Mouse (Mus musculus) midbrain, embryonic 11.5 days (tissue): ENCODE measurements around the gene Fam120a. TPM values are rescaled to one million over a fixed set of nuclear protein-coding genes. Genes with fewer than 3 reads are reported as not detected.

Experiments
- ATAC-seq: fragments of 200-750 bp; cut with Nextera tagmentation; 2 replicates; pipeline ENCODE4 v1.8.0; 2017; ENCODE audit warnings: moderate TSS enrichment, moderate library complexity; ENCODE audit not compliant: low FRiP score
- DNase-seq: peaks from one replicate; pipeline ENCODE4 v3.0.0; 2015; ENCODE audit warnings: low spot score; ENCODE audit errors: missing footprints
- H3K27ac ChIP-seq: fragments of 300-500 bp; sonication (generic); 2 replicates; pipeline ENCODE4 v1.5.1; 2014; ENCODE audit warnings: low read depth, low read length
- H3K27me3 ChIP-seq: fragments of 300-500 bp; sonication (generic); 2 replicates; pipeline ENCODE4 v1.6.1; 2014; ENCODE audit warnings: mild to moderate bottlenecking, low read length, moderate library complexity, mixed read lengths; ENCODE audit not compliant: control insufficient read depth, insufficient read depth
- H3K36me3 ChIP-seq: fragments of 300-500 bp; sonication (generic); 2 replicates; pipeline ENCODE4 v1.6.1; 2014; ENCODE audit warnings: mild to moderate bottlenecking, low read length, moderate library complexity, mixed read lengths; ENCODE audit not compliant: control insufficient read depth, insufficient read depth
- H3K4me1 ChIP-seq: fragments of 300-500 bp; sonication (generic); 2 replicates; pipeline ENCODE4 v1.6.1; 2014; ENCODE audit warnings: low read length; ENCODE audit not compliant: control insufficient read depth, insufficient read depth
- H3K4me2 ChIP-seq: fragments of 300-500 bp; sonication (generic); 2 replicates; pipeline ENCODE4 v1.6.1; 2014; ENCODE audit warnings: mild to moderate bottlenecking, moderate library complexity
- H3K4me3 ChIP-seq: fragments of 300-500 bp; sonication (generic); 2 replicates; pipeline ENCODE4 v1.5.1; 2014; ENCODE audit warnings: low read depth, low read length
- H3K9ac ChIP-seq: fragments of 300-500 bp; sonication (generic); 2 replicates; pipeline ENCODE4 v1.6.1; 2014; ENCODE audit warnings: low read length
- H3K9me3 ChIP-seq: fragments of 300-500 bp; sonication (generic); 2 replicates; pipeline ENCODE4 v1.6.1; 2016; ENCODE audit warnings: low read length; ENCODE audit not compliant: control insufficient read depth
- WGBS: fragments of 180-500 bp; shearing (Covaris S2); extraction: QIAGEN DNeasy Blood & Tissue Kit; methylation state at CpG from one replicate; pipeline ENCODE4 v1.1.7; 2014; 5-methylcytosine and 5-hydroxymethylcytosine counted together
- polyA plus RNA-seq: library from polyadenylated mRNA; unstranded; fragments of >200 nt; fragmentation: Nextera tagmentation; extraction: Ambion mirVana; gene quantifications from 2 replicates; pipeline ENCODE4 v1.2.1, GENCODE M21; 2014

Gene Fam120a
- polyA plus RNA-seq, 1 experiment from 2014 or later = 17.1 TPM

DNA sequence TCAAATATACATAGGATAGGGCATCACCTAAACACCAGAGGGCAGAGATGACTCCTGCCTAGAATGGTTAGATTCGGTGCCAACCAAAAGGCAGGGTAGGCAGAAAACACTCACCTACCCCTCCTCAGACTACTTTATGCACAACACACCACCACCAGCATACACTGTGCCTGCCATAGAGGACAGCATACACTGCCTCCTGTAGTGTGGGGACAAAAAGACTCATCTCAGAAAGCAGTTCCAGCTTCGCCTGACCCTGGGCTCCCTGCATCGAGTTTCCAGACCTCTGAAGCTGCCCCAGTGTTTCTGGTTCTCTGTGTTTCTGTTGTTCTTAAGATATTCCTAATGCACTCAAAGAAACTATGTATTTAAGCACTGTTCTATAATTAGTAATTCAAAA, 54.7 kb downstream of the Fam120a start:
- H3K4me3 ChIP-seq = no peak overlapping the region
- H3K27ac ChIP-seq = no peak overlapping the region
- H3K4me1 ChIP-seq = no peaks in the 10 kb centered on the region
- H3K9me3 ChIP-seq = no peaks in the 10 kb centered on the region
- H3K9ac ChIP-seq = no peak overlapping the region
- peaks cover 7% of the 10 kb centered on the region; the same call in 1 of the 2 replicates for H3K36me3 ChIP-seq
- WGBS = 89% methylated on average over 3 of the region's 3 CpGs
- ATAC-seq = no peak
- DNase-seq = no peak
- H3K27me3 ChIP-seq = no peaks in the 10 kb centered on the region
- H3K4me2 ChIP-seq = no peak overlapping the region

DNA sequence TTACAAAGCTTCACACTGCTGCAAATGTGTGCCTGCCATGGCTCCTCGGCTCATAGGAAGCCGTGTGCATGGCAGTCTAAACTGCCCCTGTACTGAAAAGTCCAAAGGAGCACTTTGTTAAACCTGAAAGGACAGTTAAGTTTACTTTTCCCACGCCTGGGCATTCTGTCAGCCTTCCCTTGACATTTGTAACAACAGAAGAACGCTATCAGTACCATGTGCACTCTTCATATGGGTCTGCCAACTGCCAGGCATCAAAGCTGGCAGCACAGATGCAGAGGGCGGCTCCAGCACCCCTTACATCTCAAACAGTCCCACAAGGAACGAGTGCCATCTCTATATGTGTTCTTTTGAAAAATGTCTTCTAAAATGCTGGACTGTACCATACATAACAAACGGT, 56.4 kb downstream of the Fam120a start:
- Histone ChIP-seq H3K9me3 (no peaks in the 10 kb centered on the region), H3K4me2 (no peak overlapping the region), H3K36me3 (peaks cover 7% of the 10 kb centered on the region; the same call in 1 of the 2 replicates), H3K9ac (no peak overlapping the region), H3K4me3 (no peak overlapping the region), H3K27me3 (no peaks in the 10 kb centered on the region), H3K27ac (no peak overlapping the region), H3K4me1 (no peaks in the 10 kb centered on the region)
- no peak for DNase-seq
- no peak for ATAC-seq
- 95% methylated on average over 7 of the region's 7 CpGs for WGBS

DNA sequence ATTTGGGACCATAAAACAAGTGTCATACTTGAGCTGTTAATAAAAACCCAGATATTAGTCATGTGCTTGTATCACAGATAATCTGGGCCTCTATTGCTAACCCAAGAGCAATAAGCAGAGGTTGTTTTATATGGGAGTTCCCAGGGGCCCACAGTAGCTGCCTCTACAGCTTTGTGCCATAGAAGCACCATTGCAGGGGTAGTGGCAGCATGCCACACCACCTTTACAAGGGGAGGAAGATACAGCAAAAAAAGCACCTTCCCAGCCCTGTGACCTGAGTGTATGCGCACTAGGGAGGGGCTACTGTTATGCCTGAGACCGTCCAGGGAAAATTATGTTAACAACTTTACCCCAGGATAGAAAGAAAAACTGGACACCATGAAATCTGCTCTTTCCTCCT, 62.4 kb downstream of the Fam120a start:
- no peak overlapping the region for H3K9ac ChIP-seq
- H3K4me3 ChIP-seq = no peak overlapping the region
- no peaks in the 10 kb centered on the region for H3K27me3 ChIP-seq
- no peaks in the 10 kb centered on the region for H3K4me1 ChIP-seq
- no peak overlapping the region for H3K27ac ChIP-seq
- ATAC-seq (no peak), DNase-seq (no peak)
- no peaks in the 10 kb centered on the region for H3K9me3 ChIP-seq
- peaks cover 9% of the 10 kb centered on the region; the same call in 1 of the 2 replicates for H3K36me3 ChIP-seq
- no peak overlapping the region for H3K4me2 ChIP-seq
- 93% methylated on average over 2 of the region's 2 CpGs for WGBS

DNA sequence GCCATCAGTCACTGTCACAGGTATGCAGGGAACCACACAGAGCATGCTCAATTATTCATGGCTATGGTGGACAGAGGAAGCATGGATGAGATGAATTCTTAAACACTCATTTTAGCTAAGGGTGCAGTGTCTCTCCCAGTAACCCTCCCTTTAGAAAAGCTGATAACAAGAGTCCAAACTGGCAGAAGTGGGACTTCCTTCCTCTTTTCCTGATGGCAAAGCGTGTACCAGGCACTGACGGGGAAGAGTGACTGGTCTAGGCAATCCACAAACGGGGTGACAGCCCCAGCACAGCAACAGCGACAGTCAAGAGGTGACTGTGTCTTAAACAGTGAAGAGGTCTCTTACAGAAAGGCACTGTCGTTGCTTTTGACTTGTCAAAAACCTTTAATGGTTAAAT, 72.4 kb downstream of the Fam120a start:
- Histone ChIP-seq H3K9me3 (no peaks in the 10 kb centered on the region), H3K4me2 (no peak overlapping the region), H3K4me3 (no peak overlapping the region), H3K9ac (no peak overlapping the region), H3K36me3 (peaks cover 6% of the 10 kb centered on the region), H3K4me1 (no peaks in the 10 kb centered on the region), H3K27me3 (no peaks in the 10 kb centered on the region), H3K27ac (no peak overlapping the region)
- no peak for DNase-seq
- no peak for ATAC-seq
- WGBS = 89% methylated on average over 5 of the region's 5 CpGs

DNA sequence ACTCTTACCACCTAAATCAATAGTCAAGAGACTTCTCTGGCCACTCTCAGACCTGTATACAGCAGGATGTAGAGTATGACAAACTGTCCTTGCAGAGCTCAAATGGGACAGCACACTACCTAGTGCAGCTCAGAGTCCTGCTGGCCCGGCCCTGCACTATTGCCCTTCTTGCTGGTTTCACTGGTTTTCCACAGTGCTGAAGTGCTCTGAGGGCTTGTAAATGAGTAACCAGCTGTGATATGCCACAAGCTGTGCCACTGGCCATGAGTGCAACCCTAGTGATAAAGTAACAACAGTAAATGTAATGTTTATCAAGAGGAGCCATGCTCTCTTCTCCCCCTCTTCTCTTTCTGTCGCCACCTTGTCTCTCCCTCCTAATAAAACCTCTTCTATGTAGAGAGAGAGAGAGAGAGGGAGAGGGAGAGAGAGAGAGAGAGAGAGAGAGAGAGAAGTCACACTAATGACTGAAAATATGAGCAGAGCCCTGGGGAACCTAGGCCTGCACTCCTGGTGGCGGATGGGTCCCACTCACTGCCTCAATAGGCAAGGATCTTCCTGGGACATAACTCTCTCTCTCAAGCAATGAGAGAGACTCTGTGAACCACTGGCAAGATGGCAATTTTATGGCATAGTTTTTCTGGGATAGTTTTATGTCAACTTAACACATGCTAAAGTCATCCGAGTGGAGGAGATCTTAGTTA, 77.4 kb downstream of the Fam120a start:
- ATAC-seq (no peak), DNase-seq (no peak)
- WGBS = 94% methylated on average over 4 of the region's 4 CpGs
- no peak overlapping the region for H3K4me3 ChIP-seq
- H3K4me2 ChIP-seq = no peak overlapping the region
- no peak overlapping the region for H3K27ac ChIP-seq
- H3K9me3 ChIP-seq = no peaks in the 10 kb centered on the region
- H3K4me1 ChIP-seq = no peaks in the 10 kb centered on the region
- peaks cover 21% of the 10 kb centered on the region for H3K36me3 ChIP-seq
- no peaks in the 10 kb centered on the region for H3K27me3 ChIP-seq
- no peak overlapping the region for H3K9ac ChIP-seq

DNA sequence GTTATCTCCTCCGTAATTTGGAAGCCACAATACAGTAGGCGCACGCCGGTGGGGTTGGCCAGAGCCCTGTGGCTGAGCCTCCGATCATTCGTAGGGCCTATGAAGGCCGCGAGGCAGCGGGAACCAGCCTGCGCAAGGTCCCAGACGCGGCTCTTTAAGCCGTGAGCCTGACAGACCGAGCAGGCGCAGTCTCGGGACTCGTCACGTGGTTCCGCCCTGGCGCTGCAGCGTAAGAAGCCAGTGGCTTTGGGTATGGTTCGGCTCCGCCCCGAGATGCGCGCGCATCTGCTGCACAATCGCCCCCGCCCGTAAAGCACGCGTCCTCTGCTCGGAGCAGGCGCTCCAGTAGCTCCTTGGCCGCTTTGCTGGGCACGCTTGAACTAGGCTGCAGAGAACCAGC, 89.3 kb downstream of the Fam120a start:
- Histone ChIP-seq H3K27ac (peak overlapping the region; percentile 78), H3K4me3 (peak overlapping the region; percentile 30), H3K4me2 (peak overlapping the region; percentile 57), H3K4me1 (peaks cover 8% of the 10 kb centered on the region), H3K9me3 (no peaks in the 10 kb centered on the region), H3K9ac (peak overlapping the region; percentile 81), H3K27me3 (no peaks in the 10 kb centered on the region), H3K36me3 (peaks cover 4% of the 10 kb centered on the region; the same call in 1 of the 2 replicates)
- ATAC-seq = peak; percentile 100
- under 1% methylated on average over 36 of the region's 36 CpGs for WGBS
- peak; percentile 100 for DNase-seq

DNA sequence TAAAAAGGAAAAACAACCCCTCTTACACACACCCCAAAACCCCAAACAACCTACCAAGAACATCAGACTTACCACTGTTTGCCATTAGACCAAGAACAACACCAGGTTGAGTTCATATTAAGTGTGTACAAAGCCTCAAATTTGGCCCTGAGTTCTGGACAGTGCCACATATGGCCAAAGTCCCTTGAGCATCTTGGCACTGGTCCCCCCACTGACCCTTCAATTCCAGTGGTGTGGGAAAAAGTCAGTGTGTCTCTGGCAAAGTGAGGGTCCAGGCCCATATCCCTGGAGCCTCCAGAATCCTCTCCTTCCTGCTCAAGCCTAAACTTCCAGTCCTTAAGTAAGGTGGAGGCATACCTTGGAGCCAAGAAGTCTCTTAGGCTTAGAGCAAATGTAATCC, 90.0 kb downstream of the Fam120a start:
- DNase-seq = no peak
- H3K27me3 ChIP-seq = no peaks in the 10 kb centered on the region
- no peaks in the 10 kb centered on the region for H3K9me3 ChIP-seq
- H3K9ac ChIP-seq = peak overlapping the region; percentile 81
- H3K27ac ChIP-seq = peak overlapping the region; percentile 78
- no peak for ATAC-seq
- peak overlapping the region; percentile 57 for H3K4me2 ChIP-seq
- H3K36me3 ChIP-seq = peaks cover 4% of the 10 kb centered on the region; the same call in 1 of the 2 replicates
- H3K4me1 ChIP-seq = peaks cover 8% of the 10 kb centered on the region
- no peak overlapping the region; the same call in 1 of the 2 replicates for H3K4me3 ChIP-seq

DNA sequence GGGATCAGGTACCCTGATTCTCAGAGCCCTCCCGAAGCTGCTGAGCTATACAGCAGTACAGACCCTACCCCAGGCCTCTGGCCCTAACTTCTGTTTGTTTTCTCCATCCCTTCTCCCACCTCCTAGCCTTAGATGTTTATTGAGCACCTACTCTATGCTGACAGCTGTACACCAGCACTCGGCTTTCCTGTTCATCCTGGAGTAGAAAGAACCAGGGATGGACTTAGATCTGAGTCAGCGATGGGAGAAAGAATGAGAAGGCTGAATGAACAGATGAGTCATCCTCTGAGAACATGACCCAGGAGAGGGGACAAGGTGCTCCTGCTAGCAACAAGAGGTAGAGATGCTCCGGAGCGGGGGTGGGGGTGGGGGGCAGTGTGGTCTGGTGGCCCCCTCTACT, 95.1 kb downstream of the Fam120a start:
- H3K27ac ChIP-seq = no peak overlapping the region
- WGBS = 82% methylated on average over 5 of the region's 5 CpGs
- H3K4me1 ChIP-seq = peaks cover 21% of the 10 kb centered on the region

DNA sequence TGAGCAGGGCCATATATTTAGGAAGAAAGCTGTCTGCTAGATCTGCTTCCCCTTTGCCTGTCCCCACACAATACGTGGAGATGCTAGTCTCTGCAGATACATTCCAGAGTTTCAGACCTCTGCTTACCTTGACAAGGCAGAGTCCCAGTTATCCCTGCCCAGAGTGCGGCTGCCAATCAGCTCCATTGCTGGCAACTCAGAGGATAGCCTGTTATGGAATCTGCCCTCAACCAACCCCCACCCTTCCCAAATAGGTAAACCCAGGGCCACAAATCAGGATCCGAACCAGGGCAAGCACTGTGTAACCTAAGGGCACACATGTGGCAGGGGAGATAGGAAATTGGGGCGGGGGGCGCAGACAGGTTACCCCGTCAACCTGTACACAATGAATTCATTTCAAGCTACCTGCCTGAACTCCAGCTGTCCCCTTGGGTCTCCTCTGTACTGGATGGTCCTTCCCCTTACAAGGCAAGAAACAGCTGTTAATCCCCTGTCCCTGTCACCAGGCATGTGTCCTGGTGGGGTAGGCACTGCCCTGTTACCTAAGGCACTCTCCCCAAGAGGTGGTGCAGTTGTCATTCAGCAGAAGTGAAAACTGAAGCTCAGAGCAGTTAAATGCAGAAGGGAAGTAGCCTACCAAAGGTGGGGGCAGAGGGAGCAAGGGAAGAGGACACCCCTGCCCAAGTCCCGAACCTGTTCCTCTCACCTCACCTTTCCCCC, 95.8 kb downstream of the Fam120a start:
- DNase-seq = no peak
- Histone ChIP-seq H3K36me3 (no peaks in the 10 kb centered on the region), H3K9ac (peak overlapping the region; percentile 98), H3K4me1 (peaks cover 21% of the 10 kb centered on the region), H3K27me3 (no peaks in the 10 kb centered on the region), H3K9me3 (no peaks in the 10 kb centered on the region), H3K4me2 (peak overlapping the region; percentile 74), H3K27ac (no peak overlapping the region), H3K4me3 (peak overlapping the region; percentile 98)
- ATAC-seq = no peak
- WGBS = 69% methylated on average over 7 of the region's 7 CpGs

More for the DNA sequence above, 95.1 kb downstream of the Fam120a start:
- Histone ChIP-seq H3K4me2 (no peak overlapping the region), H3K9me3 (no peaks in the 10 kb centered on the region), H3K9ac (no peak overlapping the region), H3K4me3 (no peak overlapping the region), H3K36me3 (no peaks in the 10 kb centered on the region), H3K27me3 (no peaks in the 10 kb centered on the region)
- ATAC-seq (no peak), DNase-seq (no peak)
